Mouse (Mus musculus) kidney, adult 2 months (tissue): ENCODE results near the gene Tapt1.

Experiments
- CTCF ChIP-seq: fragments of 200-500 bp; conservative IDR thresholded peaks from 2 replicates; pipeline ENCODE4 v1.5.1; 2011; ENCODE audit warnings: low read depth, mild to moderate bottlenecking, control low read depth, low read length, moderate library complexity, mixed read lengths; ENCODE audit not compliant: insufficient read depth, insufficient read length
- POLR2A ChIP-seq: fragments of 200-500 bp; IDR thresholded peaks from one replicate; pipeline ENCODE4 v1.6.1; 2011; ENCODE audit warnings: low read depth, low read length, control low read depth

GRCm38 (mm10) chr5:44261172-44261571 is 34.7 kb upstream of the Tapt1 start:
- no peak for TF ChIP-seq POLR2A
- no peak for TF ChIP-seq CTCF
